Mouse (Mus musculus) forelimb bud, embryonic 11.5 days (tissue): Measurements from ENCODE around the gene Dynlrb2.
A peak's percentile ranks its signal among the peaks of the same experiment; 100 is the strongest.

Experiments
- DNase-seq: peaks from one replicate; pipeline ENCODE4 v3.0.0-alpha.2; 2012; ENCODE audit warnings: low read depth, low spot score

Dynlrb2 gene

GRCm38 (mm10) chr8:116504477-116505120 is at the start of gene Dynlrb2:
Gene Dynlrb2, plus strand, starts transcription at chr8:116504974.
- peak; percentile 97 for DNase-seq

DNA sequence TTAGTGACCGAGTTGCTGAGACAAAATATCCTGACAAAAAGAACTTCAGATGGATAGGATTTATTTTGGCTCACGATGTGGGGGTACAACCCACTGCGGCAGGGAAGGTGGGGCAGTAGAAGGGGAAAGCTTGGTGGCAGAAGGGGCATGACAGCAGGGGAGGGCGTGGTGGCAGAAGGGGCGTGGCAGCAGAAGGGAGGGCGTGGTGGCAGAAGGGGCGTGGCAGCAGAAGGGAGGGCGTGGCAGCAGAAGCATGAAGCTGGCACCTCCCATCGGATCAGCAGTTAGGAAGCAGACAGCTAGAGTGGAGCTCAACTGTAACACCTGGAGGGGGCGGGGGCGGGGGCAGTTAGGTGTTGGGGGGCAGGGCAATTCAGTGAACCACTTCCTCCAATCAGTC is 46.2 kb upstream of the Dynlrb2 start:
- no peak for DNase-seq

DNA sequence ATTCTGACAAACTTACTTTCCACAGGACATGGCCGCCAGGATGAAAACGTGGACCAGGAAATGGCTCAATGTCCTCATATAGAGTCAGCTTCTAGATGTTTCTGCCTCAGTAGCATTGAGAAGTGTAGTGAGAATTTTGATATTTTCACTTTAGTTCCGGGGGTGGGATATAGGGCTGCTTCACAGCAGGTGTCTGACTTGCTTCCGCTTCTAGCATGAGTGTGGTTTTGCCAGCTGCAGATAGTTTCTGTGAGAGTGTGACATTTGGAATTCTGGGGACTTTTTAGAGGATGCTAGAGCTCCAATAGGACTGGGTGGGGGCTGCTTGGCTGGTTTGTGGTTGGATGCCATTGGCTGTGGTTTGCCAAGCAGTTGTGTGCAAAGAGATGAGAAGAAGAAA is 43.3 kb upstream of the Dynlrb2 start:
- DNase-seq: no peak

GRCm38 (mm10) chr8:116466586-116466985 is 38.2 kb upstream of the Dynlrb2 start:
- DNase-seq: no peak

GRCm38 (mm10) chr8:116467027-116467426 is 37.7 kb upstream of the Dynlrb2 start:
- DNase-seq: no peak

DNA sequence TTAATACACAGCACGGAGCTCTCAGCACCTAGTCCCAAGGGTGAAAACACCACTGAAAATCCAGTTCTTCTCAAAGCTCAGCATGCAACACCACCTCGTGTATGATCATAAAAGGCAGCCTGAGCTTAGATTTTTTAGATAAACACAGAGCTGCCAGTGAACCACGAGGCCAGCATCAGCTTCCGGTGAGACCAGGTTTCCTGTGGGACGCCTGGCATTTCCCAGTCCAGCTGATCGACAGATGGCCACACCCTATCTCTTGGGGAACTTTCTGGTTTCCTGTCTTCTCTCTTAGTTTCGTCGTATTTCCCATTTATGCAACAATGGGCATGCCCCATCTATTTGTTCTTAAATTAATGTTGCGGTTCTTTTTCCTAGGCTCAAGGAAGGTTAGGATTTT is 26.8 kb upstream of the Dynlrb2 start:
- DNase-seq: no peak

GRCm38 (mm10) chr8:116478681-116479080 is 26.1 kb upstream of the Dynlrb2 start:
- DNase-seq: no peak

GRCm38 (mm10) chr8:116480894-116481293 is 23.9 kb upstream of the Dynlrb2 start:
- DNase-seq: peak; percentile 84

- no peak for DNase-seq
Observed at GRCm38 (mm10) chr8:116482738-116483137, 22.0 kb upstream of the Dynlrb2 start.

DNA sequence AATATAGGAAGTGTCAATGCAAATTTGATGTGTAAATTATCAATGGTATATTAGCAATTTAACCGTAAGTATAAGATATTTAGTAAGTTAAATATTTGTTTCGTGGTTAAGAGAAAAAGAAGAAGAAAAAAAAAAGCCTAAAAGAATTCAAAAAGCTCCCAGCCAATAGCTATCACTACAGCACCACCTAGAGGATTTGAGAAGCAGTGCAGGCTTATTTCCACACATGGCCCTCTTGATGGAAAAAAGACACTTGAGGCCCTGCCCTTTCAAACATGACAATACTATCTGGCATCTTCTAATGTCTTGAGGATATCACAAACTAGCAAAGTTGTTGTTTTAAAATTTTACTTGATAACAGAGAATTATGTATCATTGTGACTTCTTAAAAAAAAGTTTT is 20.7 kb upstream of the Dynlrb2 start:
- DNase-seq: peak; percentile 27

GRCm38 (mm10) chr8:116488546-116488945 is 16.2 kb upstream of the Dynlrb2 start:
- DNase-seq: no peak

DNA sequence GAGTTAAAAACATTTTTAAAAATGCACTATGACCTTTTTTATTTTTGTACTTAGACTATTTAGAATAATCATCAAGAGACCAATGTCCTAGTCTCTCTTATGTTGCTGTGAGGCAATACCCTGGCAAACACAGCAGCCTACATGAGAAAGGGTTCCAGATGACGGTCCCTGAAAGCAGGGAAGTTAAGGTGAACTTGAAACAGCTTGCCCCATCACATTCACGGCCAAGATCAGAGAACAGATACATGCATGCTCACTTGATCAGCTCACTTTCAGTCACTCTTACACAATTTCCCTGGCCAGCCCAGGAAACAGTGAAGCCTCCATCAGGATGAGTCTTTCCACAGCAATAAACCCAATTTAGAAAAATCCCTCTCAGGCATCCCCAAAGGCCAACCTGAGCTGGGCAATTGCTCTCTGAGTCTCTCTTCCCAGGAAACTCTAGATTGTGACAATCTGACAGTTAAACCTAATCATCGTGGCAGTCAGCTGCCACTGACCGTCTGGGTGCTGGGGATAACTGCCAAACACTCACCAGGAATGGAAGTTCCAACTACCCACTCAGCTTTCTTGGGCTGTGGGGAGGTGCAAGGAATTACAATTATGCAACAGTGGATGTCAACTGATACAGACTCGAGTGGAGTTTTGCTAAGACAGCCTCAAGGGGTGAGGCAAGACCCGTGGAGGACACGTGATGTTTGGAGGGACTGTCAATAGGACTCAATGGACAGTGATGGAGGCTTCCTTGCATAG is 4.5 kb upstream of the Dynlrb2 start:
- no peak for DNase-seq

- no peak for DNase-seq
Observed at GRCm38 (mm10) chr8:116508721-116509120, 3.9 kb downstream of the Dynlrb2 start.

DNA sequence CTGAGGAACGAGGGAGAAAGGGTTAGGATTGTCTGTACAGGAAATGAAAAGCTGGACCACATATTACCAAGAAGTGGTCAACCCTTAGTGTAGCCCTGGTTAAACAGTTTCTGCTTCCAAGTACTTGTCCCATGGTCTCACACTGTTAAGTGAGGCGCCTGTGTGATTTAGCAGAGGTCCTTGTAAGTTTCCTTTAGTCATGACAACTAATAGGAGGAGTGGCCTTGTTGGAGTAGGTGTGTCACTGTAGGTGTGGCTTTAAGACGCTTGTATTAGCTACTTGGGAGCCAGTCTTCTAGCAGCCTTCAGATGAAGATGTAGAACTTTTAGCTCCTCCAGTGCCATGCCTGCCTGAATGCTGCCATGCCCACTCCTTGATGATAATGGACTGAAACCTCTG is 4.5 kb downstream of the Dynlrb2 start:
- no peak for DNase-seq

DNA sequence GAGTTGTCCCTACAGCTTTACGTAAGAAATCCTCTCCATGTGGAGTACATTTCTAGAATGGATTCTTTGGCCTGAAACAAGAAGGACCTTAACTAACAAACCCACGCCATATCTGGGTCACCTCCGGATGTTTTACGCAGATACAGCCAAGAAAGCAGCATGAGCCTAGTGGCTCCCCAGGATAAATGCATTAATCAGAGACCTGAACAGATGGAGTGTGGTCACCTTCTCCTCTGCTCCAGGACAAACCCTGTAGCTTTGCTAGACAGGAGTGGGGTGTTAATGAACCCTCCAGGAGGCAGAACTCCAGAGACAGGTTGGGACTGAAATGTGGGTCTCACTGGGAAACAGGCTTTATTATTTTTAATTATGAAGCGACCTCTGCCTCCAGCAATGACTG is 14.9 kb downstream of the Dynlrb2 start:
- no peak for DNase-seq

DNA sequence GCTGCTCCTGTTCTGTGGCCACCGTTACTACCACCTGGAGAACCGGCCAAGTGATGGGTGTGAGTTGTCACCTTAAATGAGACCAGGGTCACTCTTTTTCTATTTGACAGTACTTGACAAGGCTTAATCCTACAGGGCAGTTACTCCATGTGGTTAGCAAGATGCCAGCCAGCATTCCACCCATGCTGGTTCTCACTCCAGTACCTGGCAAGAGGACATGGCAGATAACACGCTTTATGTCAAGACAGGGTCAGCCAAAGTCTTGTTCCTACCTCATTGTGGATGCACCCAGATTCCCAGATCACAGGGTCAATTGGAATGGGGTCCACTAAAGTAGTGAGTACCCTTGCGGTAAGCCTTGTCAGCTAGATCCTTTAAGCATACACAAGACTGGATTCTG is 16.4 kb downstream of the Dynlrb2 start:
- no peak for DNase-seq

DNA sequence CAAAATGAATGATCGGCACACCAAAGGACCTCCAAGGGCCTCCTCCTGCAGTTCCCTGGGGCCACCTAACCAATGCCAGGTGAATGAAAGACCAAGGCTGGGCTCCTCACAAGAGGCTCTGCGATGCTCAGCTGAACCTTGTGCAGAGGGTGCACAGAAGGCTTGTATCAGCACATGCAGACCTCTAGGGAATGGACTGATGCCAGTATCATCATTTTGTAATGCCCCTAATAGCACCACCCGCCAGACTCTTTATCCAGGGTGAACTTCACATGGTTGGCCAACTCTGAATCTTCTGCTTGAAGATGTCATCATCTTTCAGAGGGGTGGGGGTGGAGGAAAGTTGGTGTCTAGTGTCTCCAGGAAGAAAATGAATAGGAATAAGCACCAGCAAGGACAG is 16.9 kb downstream of the Dynlrb2 start:
- DNase-seq: no peak

GRCm38 (mm10) chr8:116522104-116522767 is 17.5 kb downstream of the Dynlrb2 start:
- DNase-seq: no peak

DNA sequence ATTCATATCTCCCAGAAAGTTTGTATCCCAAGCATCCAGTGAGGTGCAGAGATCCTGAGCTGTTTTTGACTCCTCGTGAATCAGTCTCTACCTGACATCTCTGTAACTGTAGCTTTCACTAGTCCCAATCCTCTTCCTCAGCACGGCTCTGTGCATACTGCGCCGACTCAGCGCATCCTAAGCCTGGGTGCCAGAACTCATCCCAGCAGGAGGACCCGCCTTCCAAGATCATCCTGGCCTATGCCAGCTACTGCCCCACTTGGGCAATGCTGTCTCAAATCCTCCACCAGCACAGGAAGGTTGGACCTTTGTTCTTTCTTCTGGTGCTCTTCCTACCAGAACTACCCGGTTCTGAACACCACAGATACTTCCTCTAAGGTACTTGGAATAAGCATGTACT is 20.1 kb downstream of the Dynlrb2 start:
- no peak for DNase-seq

- DNase-seq: no peak
Observed at GRCm38 (mm10) chr8:116528736-116529135, 24.0 kb downstream of the Dynlrb2 start.

DNA sequence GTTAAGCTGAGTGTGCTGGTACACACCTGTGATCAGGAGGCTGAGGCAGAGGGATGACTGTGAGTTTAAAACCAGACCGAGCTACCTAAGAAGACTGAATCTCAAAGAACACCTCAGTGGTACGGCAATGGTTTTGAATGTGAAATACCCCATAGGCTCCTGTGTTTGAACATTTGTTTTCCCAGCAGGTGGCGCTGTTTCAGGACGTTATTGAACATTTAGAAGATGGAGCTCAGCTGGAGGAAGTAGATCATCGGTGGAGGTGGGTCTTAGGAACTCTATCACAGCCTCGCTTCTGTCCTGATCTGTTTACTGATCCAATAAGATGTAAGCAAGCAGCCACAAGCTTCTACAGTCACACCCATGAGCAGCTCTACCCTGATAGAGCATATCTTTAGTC is 28.3 kb downstream of the Dynlrb2 start:
- DNase-seq: no peak

DNA sequence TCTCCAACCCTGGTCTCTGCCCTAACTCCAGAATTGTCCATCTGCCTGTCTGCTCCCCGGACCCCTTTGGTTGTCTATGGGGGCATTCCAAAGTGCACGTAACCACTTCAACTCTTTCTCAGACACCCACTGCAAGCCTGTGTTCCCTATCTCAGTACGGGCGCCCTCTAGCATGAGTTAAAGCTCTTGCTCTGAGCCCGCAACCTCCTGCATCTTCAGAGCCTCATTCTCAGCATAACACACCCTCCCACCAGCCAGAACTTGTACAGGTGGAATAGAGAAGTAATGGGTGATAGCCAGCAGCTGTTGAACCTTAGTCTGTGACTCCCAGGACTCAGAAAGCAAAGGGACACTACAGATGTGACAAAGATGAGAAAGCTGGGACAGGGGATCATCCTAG is 32.0 kb downstream of the Dynlrb2 start:
- DNase-seq: no peak

- no peak for DNase-seq
Observed at GRCm38 (mm10) chr8:116538763-116539162, 34.0 kb downstream of the Dynlrb2 start.
